Mouse (Mus musculus): Measurements from ENCODE around the gene Rhbdf1.

Gene Rhbdf1

DNA sequence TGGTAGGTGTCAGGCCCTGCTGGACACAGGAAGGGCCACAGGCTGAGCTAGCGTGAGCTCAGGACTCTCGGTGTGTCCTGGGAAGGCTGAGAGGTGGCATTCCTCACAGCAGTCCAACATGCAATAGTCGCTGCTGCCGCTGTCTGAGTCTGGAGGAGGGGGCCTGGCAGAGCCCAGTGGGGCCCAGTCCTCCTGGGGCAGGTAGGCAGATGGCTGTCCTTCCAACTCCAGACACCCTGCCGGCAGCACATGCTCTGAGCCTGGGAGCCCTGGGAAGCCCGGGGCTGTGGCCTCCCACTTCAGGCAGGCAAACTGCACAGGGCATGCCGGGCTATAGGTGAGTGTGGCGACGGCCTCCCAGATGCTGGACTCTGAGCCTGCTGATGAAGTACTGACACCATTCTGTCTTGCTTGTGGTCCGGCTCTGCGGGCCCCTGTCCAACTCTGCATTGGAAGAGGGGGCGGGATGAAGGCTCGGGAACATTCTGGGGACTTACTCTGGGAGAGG lies 31.4 kb downstream of the Rhbdf1 start:
- in situ Hi-C loops (cut with MseI, MboI), result no loop called here

DNA sequence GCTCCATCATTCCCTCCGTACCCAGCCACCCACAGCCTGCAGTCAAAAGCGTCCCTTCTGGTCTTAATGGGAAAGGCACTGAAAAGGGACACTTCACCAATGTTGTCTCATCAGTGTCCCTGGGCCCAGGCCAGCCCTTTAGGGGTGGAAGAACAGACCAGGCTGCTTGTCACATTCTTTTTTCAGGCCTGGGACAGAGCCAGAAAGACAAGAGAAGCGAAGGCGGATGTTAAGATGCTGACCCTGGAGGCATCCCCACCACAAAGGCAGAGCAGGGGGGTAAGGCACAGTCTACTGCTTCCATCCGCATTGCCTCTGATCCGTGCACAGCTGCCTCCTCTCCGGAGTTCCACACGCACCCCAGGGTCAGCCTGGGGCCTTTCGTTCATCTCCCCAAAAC lies 32.0 kb downstream of the Rhbdf1 start:
- in situ Hi-C loops (cut with MseI, MboI), result no loop called here

DNA sequence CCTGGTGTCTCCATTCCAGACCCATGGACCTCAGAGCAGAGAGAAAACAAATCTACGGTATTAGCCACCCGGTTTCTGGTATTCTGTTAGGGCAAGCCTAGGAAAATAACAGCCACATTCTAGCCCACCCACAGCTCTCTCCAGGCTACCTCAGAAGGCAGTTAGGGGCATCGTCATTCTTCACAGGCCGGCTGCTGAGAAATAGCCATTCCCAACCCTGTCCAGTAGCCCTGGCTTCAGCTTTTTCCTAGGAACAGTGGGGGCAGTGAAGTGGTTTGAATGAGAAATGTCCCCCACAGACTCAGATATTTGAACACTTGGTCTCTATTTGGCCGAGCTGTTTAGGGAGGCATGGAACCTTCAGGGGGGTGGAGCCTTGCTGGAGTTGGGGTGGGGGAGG lies 32.7 kb downstream of the Rhbdf1 start:
- in situ Hi-C loops (cut with MseI, MboI), result loop anchor here in 1 of 2 experiments (10.0 kb wide), 1 partner anchor 135 kb away; no protein-coding TSS in a partner anchor

DNA sequence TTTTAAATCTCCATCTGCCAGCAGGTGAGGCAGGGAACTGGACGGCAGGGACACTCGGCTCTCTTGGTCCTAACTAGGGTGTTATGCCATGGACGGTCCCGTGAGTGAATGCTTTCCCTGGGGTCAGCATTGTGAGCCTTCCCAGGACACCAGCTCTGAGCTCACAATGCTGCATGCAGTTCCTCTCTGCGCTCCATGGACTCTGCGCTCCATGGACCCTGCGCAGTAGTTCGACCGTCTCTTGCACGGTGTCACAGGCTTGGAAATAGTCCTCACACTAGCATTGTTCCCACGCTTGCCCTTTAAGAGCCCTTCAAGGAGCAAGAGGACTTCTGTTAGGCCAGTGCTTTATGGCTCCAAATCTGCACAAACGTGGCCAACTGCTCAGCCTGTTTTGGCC lies 33.2 kb downstream of the Rhbdf1 start:
- in situ Hi-C loops (cut with MseI, MboI), result loop anchor here in 1 of 2 experiments (10.0 kb wide), 1 partner anchor 136 kb away; no protein-coding TSS in a partner anchor

DNA sequence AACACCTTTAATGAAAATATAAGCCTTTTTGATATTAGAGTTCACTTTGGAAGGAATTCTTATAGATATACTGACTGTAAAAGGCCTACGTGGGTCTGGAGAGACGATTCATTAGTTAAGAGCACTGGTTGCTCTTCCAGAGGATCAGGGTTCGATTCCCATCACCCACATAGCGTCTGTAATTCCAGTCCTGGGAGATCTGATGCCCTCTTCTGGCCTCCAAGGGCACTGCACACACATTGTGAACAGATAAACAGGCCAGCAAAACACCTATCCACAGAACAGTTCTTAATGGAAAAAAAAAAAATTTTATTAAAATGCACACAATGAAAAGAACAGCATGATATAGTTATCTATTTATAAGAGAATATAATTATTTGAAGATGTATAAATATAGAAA lies 34.8 kb downstream of the Rhbdf1 start:
- in situ Hi-C loops (cut with MseI, MboI), result loop anchor here in 1 of 2 experiments (10.0 kb wide), 1 partner anchor 138 kb away; no protein-coding TSS in a partner anchor

DNA sequence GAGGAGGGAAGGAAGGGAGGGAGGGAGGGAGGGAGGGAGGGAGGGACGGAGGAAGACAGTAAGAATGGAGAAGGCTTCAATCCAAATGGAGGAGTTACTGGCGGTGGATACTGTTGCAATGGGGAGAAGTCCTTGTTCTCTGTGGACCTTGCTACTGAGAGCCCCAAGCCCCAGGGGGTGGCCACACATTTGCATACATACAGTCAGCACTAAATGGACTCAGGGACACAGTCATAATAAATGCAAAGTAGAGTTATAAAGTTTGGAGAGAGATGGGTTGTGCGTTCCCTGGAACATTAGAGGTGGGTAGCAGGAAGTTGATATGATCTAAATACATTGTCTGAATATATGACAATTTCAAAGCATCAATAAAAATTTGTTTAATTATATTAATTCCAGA lies 36.1 kb downstream of the Rhbdf1 start:
- in situ Hi-C loops (cut with MseI, MboI), result loop anchor here in 1 of 2 experiments (10.0 kb wide), 1 partner anchor 139 kb away; no protein-coding TSS in a partner anchor

DNA sequence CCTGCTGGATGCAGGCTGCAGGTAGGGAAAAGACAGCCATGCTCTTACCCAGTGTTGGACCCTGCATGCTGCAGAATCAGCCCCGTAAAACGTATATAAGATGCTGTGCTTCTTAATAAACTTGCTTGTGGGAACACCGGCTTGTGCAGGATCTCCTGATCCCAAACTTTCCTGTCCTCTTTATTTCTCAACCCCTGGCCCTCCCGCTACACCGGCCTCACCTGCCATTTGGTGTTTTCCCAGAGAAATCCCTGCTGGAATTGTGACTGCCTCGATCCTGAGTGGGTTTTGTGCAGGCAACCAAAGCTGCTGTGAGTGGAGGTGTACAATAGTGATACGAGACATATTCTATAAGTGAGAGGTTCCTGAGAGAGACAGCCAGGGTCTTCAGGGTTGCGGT lies 37.6 kb downstream of the Rhbdf1 start:
- in situ Hi-C loops (cut with MseI, MboI), result loop anchor here in 1 of 2 experiments (10.0 kb wide), 1 partner anchor 140 kb away; no protein-coding TSS in a partner anchor

DNA sequence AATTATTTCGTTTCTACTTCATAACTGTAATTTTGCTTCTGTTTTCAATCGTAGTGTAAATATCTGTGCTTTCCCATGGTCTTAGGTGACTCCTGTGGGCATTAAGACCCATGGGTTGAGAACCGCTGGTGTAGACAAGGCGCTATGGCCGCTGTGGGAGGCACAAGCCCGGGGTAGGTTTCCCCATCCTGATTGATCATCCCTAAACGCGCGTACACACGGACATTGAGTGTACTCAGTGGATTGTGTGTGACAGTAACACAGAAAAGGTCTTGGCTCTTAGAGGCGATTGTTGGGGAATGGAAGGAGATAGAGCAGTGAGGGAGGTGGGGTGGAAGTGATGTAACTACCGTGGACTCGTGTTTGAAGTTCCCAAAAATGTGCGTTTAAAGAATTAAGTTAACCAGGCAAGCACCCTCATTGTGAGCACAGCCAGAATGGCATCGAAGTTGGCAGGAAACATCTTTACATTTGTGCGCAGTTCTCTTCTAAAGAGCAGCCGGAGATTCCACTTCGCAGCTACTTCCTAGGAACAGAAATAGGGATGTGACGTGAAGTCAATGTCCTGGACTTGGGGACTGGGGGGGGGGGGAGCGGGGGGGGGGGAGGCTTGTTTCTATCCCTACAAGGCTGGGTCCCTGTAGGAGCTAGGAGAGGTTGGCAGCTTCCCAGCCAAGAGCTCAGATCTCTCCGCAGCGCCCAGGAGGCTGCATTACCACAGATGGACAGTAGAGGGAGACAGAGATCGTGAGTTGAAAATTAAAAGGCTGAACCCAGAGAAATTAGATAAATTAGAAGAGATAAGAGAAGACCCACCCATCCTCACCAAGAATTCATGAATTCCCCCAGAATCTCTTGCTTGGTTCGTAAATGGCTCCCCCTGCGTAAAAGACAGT lies 39.9 kb downstream of the Rhbdf1 start:
- in situ Hi-C loops (cut with MseI, MboI), result loop anchor here in 1 of 2 experiments (10.0 kb wide), 1 partner anchor 143 kb away; no protein-coding TSS in a partner anchor

DNA sequence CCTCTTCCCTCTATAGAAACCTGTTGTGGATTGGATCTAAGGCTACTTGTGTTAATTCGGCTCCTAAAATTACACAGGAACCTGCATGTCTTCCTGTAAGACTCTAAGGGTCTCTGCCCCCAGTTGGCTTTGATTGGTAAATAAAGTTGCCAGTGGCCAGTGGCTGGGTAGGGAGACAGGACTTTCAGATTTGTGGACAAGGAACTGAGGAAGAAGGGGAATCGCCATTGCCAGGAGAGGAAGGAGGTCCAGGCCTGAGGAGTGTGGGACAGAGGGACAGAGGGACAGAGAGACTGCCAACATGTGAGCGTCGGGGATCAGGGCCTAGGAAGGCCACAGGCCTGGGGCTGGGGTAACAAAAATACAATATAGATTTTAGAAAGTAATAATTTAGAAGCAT lies 40.9 kb downstream of the Rhbdf1 start:
- in situ Hi-C loops (cut with MseI, MboI), result loop anchor here in 1 of 2 experiments (10.0 kb wide), 1 partner anchor 144 kb away; no protein-coding TSS in a partner anchor

DNA sequence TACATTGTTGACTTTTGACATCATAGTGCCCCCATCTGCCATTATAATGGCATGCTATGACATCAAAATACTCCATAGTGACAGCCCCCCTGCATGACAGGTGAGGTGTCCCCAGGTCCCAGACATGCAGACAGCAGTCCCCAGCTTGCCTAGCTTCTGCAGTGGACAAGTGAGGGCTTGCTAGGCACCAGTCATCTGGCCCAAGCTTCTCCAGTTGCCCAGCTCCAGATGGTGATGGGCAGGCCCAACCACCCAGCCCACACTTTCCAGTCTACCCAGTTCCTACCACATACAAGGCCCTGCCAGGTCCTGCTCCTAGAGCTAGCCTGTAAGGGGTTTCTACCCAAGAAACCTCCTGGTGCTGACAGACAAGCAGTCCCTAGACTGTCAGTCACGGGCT lies 43.6 kb downstream of the Rhbdf1 start:
- in situ Hi-C loops (cut with MseI, MboI), result no loop called here

DNA sequence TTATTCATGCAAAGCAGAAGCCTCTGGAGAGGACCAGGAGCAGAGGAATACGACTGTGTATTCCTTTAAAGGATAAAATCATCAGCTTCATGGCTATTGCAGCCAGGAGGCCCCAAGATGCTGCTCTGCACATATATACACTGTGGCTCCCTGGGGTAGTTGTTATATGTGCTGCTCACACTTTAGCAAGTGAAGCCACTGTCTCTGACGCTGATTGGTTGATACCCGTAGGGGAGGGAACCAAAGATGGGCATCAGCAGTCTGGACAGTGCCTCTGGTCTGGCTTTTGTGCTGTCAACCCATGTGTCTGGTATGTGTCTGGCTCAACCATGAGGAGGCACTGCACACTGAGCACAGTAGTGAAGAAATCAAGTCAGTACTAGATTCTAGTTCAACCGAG lies 55.4 kb downstream of the Rhbdf1 start:
- in situ Hi-C loops (cut with MseI, MboI), result no loop called here

DNA sequence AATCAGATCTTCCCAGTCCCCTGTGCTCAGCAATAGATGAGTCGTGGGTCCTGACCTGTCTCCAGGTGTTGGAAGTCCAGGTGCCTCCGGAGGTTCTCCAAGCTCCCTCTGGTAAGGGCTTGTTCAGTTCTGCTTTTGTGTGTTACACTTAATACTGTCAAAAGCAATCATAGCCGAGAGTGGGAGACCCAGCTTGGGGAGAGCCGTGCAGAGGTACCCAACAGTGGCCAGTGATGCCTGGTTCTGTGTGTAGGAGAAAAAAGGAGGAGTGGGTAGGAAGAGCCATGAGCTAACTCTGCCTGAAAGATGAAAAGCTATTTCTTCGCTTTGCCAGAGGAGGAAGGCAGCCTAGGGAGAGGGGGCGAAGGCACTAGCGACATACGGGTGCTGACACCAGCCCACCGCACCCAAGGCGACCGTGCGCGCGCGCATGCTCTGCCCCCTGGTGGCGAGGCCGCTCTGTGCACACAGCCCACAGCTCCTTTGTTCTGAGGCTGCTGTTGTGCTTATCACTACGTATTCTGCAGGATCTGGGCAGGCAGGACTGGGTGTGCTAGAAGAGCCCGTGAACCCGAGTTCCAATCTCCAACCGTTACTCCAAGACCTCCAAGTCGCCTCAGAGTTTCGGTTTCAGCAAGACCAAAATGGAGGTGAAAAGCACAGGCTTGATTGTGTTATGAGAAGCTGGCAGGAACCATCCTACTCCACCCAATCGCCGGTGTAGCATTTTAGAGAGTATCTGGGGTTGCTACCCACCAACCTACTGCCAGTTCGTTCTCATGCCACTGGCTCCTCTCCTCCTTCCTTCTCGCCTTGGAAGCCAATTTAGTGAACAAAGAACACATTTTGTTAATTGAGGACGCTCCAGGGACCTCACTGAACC lies 59.9 kb downstream of the Rhbdf1 start:
- in situ Hi-C loops (cut with MseI, MboI), result no loop called here

DNA sequence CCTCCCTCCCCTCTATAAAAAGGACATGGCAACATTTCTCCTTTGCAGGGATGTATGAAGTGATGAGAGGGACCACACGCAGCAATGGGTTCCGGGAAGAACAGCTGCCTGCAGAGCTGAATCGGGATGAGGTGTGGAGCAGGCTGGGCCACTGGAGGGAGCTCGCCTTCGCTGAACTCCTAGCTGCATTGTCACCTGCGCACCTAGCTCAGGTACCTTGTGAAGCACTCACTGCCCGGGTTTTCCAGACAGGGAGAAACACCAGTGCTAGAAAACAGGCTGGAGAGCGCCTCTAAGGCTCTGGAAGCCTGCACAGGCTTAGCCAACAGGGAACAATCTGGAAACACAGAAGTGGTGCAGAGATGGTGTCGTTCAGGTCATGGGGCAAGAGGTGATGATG lies 60.6 kb downstream of the Rhbdf1 start:
- in situ Hi-C loops (cut with MseI, MboI), result no loop called here

DNA sequence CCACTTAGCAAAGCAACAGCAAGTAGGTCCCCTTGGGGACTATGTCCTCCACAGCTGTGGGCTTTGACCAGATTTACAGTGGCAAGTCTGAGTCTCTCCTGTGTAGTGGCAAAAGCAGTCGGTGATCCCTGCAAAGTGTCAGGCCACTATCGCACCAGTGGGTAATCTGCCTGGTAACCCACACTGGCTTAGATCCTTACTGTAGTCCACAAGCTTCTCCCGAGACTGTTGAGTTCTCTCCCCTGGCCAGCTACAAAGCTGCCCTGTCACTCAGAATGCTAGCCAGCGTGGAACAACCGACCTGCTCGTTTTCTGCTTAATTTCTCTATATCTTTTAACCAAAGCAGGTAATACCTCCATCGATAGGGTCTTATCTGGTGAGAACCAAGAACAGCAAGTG lies 61.8 kb downstream of the Rhbdf1 start:
- in situ Hi-C loops (cut with MseI, MboI), result no loop called here
